Mouse (Mus musculus): Measurements from ENCODE around the gene Unc119b. TPM values are rescaled to one million over a fixed set of nuclear protein-coding genes. Genes with fewer than 3 reads are reported as not detected.
"Not testable (repeated sequence)": the region's sequence is repeated elsewhere in the genome, so short reads cannot be mapped to it uniquely, and the experiment has no call there.

Gene Unc119b
- total RNA-seq, 1 experiment from 2014 or later, result 22.1 TPM

- not testable (repeated sequence) for ATAC-seq (ENCODE audit: extremely low read depth, insufficient number of reproducible peaks, low FRiP score, poor library complexity, severe bottlenecking)
Observed at GRCm38 (mm10) chr5:115103253-115103652, 31.5 kb downstream of the Unc119b start.

DNA sequence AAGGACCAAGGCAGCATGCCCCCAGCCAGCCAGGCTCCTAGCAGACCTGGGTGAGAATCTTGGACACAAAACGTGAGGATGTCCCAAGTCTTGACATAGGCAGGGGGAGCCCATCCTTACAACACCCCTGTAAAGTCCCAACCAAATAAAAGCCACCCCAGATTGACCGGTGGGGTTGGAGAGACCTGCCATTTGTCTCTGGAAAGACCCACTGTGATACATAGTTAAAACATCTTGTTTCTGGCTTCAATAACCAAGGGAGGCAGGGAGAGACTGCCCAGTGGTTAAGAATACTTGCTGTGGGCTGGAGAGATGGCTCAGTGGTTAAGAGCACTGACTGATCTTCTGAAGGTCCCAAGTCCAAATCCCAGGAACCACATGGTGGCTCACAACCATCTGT lies 32.5 kb downstream of the Unc119b start:
- no peak for ATAC-seq (ENCODE audit: extremely low read depth, insufficient number of reproducible peaks, low FRiP score, poor library complexity, severe bottlenecking)

- no peak for ATAC-seq (ENCODE audit: extremely low read depth, insufficient number of reproducible peaks, low FRiP score, poor library complexity, severe bottlenecking)
Observed at GRCm38 (mm10) chr5:115100473-115100872, 34.3 kb downstream of the Unc119b start.

GRCm38 (mm10) chr5:115099991-115100390 lies 34.8 kb downstream of the Unc119b start:
- no peak for ATAC-seq (ENCODE audit: extremely low read depth, insufficient number of reproducible peaks, low FRiP score, poor library complexity, severe bottlenecking)

GRCm38 (mm10) chr5:115099530-115099929 lies 35.2 kb downstream of the Unc119b start:
- no peak for ATAC-seq (ENCODE audit: extremely low read depth, insufficient number of reproducible peaks, low FRiP score, poor library complexity, severe bottlenecking)

DNA sequence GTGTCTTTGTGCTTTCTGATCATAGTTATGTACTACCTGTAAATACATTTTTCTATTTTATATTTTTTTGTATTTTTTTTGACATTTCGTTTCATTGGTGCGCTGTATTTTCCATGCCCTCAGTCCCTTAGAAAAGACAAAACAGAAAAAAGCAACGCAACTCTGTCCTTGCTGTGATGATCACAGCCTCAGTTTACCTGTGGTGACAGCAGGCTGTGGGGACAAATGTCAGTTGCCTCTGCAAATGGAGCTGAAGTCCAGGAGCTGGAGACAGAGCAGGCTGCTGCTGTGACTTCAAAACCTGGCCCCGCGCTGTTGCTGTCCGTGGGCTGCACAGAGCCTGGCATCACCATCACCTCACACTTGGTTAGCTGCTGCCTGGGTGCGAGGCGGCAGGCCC lies 36.6 kb downstream of the Unc119b start, which contains the start of gene Gm10401:
Gene Gm10401, minus strand, starts transcription at position 101 of the 400 bp plus-strand sequence.
- ATAC-seq (ENCODE audit: extremely low read depth, insufficient number of reproducible peaks, low FRiP score, poor library complexity, severe bottlenecking), result no peak

- no peak for ATAC-seq (ENCODE audit: extremely low read depth, insufficient number of reproducible peaks, low FRiP score, poor library complexity, severe bottlenecking)
Observed at GRCm38 (mm10) chr5:115091776-115092175, 43.0 kb downstream of the Unc119b start.

DNA sequence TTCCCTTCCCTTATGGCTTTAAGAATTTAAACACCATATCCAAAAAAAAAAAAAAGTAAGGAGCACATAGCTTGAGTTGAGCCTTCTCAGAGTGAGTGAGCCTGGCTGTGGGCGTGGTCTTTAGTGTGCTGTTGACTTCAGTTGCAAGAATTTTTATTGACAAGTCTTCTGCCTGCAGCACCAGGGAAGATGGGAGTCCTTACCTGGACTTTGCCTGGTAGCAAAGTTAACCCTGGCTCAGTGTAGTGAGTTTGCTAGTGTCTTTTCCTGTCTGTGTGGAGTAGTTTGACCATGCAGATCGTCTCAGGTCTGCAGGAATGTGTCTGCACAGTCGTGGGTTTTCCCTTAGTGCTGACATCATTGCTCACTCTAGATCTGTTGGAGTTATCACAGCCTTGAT lies 43.8 kb downstream of the Unc119b start:
- no peak for ATAC-seq (ENCODE audit: extremely low read depth, insufficient number of reproducible peaks, low FRiP score, poor library complexity, severe bottlenecking)

- no peak for ATAC-seq (ENCODE audit: extremely low read depth, insufficient number of reproducible peaks, low FRiP score, poor library complexity, severe bottlenecking)
Observed at GRCm38 (mm10) chr5:115089592-115090268, 45.0 kb downstream of the Unc119b start.

GRCm38 (mm10) chr5:115085675-115086074 lies 49.1 kb downstream of the Unc119b start:
- no peak for ATAC-seq (ENCODE audit: extremely low read depth, insufficient number of reproducible peaks, low FRiP score, poor library complexity, severe bottlenecking)

- no peak for ATAC-seq (ENCODE audit: extremely low read depth, insufficient number of reproducible peaks, low FRiP score, poor library complexity, severe bottlenecking)
Observed at GRCm38 (mm10) chr5:115083492-115083891, 51.3 kb downstream of the Unc119b start.

GRCm38 (mm10) chr5:115081636-115082035 lies 53.1 kb downstream of the Unc119b start:
- no peak for ATAC-seq (ENCODE audit: extremely low read depth, insufficient number of reproducible peaks, low FRiP score, poor library complexity, severe bottlenecking)

GRCm38 (mm10) chr5:115076144-115076901 lies 58.5 kb downstream of the Unc119b start:
- peak; percentile 74 for ATAC-seq (ENCODE audit: extremely low read depth, insufficient number of reproducible peaks, low FRiP score, poor library complexity, severe bottlenecking)

GRCm38 (mm10) chr5:115074749-115075148 lies 60.0 kb downstream of the Unc119b start:
- no peak for ATAC-seq (ENCODE audit: extremely low read depth, insufficient number of reproducible peaks, low FRiP score, poor library complexity, severe bottlenecking)

DNA sequence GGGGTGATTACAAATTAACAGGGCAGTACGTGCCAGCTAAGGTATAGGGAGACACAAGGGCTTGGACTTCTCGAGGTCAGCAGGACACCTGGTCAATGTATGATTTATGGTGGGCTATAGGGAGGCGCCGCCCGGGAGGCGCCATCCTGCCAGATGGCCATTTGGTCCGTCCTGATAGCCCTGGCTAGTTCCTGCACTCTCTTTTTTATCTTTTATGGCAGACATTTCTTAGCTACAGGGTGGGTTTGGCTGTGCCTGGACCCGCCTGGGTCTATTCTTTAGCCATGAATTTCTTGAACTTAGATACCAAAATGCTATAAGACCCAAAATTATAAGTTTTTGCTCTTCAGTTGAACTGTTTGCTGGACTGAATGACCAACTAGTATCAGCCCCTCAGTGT lies 61.5 kb downstream of the Unc119b start:
- ATAC-seq (ENCODE audit: extremely low read depth, insufficient number of reproducible peaks, low FRiP score, poor library complexity, severe bottlenecking), result not testable (repeated sequence)

Other genes with a start within 250 kb of the Unc119b start
- 336 and 355 TPM in 2 replicates for gene Oasl2, start 238.0 kb downstream of the Unc119b start, total RNA-seq (2017)
- 37.8 and 41.7 TPM in 2 replicates for gene Oasl1, start 211.7 kb downstream of the Unc119b start, total RNA-seq (2017)
- gene 2210016L21Rik, start 192.8 kb downstream of the Unc119b start, total RNA-seq (2017), result 15.6 and 15.8 TPM in 2 replicates
- gene Hnf1a, start 163.9 kb downstream of the Unc119b start, total RNA-seq (2017), result 0.12 TPM in 1 of 2 replicates, not detected in the other
- 31.2 and 34.7 TPM in 2 replicates for gene Sppl3, start 123.8 kb downstream of the Unc119b start, total RNA-seq (2017)
- 1.4 TPM in 1 of 2 replicates, not detected in the other for gene Gm10401, start 36.7 kb downstream of the Unc119b start, total RNA-seq (2017)
- gene Acads, start 15.6 kb downstream of the Unc119b start, total RNA-seq (2017), result 7.1 and 10.5 TPM in 2 replicates
- 69.5 and 71.7 TPM in 2 replicates for gene Mlec, start 23.2 kb upstream of the Unc119b start, total RNA-seq (2017)
- not detected in 2 replicates for gene Cabp1, start 59.4 kb upstream of the Unc119b start, total RNA-seq (2017)
- 22.7 and 39.8 TPM in 2 replicates for gene Pop5, start 100.9 kb upstream of the Unc119b start, total RNA-seq (2017)
- gene Rnf10, start 137.9 kb upstream of the Unc119b start, total RNA-seq (2017), result 161 and 173 TPM in 2 replicates
- gene Coq5, start 144.7 kb upstream of the Unc119b start, total RNA-seq (2017), result 24.8 and 32.2 TPM in 2 replicates
- 103 and 154 TPM in 2 replicates for gene Dynll1, start 166.0 kb upstream of the Unc119b start, total RNA-seq (2017)
- 51.2 and 55.9 TPM in 2 replicates for gene Srsf9, start 192.2 kb upstream of the Unc119b start, total RNA-seq (2017)
- gene Gatc, start 206.2 kb upstream of the Unc119b start, total RNA-seq (2017), result 3.4 and 9.5 TPM in 2 replicates
- gene Triap1, start 206.2 kb upstream of the Unc119b start, total RNA-seq (2017), result 12.7 and 12.8 TPM in 2 replicates
- 49.6 and 60.8 TPM in 2 replicates for gene Cox6a1, start 214.0 kb upstream of the Unc119b start, total RNA-seq (2017)